Mouse (Mus musculus) urinary bladder, adult 2 months (tissue): Measurements from ENCODE around the gene Rbm20. TPM values are rescaled to one million over a fixed set of nuclear protein-coding genes. Genes with fewer than 3 reads are reported as not detected.

ENCODE experiments used
- DNase-seq: peaks from one replicate; pipeline ENCODE4 v3.0.0; 2022; ENCODE audit warnings: low spot score
- polyA plus RNA-seq: library from polyadenylated mRNA; depleted of rRNA; stranded (reverse); fragments of >200 nt; gene quantifications from 2 replicates; pipeline ENCODE4 v1.2.3, GENCODE M21; 2012

The Rbm20 gene
- polyA plus RNA-seq, 1 experiment: 4.5 TPM

- DNase-seq: no peak
Observed at GRCm38 (mm10) chr19:53754421-53754830, 77.3 kb downstream of the Rbm20 start.

- no peak for DNase-seq
Observed at GRCm38 (mm10) chr19:53755346-53755745, 78.2 kb downstream of the Rbm20 start.

- no peak for DNase-seq
Observed at GRCm38 (mm10) chr19:53757432-53758109, 80.5 kb downstream of the Rbm20 start.

- DNase-seq: no peak
Observed at GRCm38 (mm10) chr19:53758881-53759418, 81.8 kb downstream of the Rbm20 start.

GRCm38 (mm10) chr19:53760125-53761101, 83.3 kb downstream of the Rbm20 start:
- DNase-seq: no peak

DNA sequence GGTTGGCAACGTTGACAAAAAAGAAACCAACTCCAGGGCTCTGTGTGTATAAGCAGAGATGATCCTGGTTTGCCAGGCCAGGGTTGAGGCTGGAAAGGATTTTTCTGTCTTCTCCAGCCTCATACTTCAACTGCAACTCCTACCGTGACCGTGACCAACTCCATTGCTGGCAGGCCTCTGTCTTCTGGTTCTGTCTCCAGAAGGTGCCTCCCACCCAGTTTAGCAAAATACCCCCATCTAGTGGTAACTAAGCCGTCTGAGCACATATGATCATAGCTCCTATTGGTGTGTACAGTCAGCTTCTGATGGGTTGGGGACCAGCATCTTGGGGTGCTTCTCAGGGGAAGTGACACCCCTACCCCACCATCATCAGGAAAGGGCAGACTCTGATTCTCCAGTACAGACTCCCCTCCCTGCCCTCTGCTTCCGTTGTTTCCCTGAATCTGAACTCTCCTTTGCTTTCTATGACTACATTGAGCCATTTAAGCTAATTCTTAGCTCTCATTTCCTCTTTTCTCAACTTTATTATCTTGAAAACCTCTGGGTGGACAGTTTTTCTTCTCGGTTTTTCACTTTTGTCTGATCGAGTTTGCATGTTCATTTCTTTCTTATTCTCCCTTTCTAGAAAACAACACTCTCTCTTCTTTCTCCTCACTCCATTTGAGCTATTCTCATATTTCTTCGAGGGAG, 85.8 kb downstream of the Rbm20 start:
- no peak for DNase-seq

- no peak for DNase-seq
Observed at GRCm38 (mm10) chr19:53764688-53765478, 87.8 kb downstream of the Rbm20 start.

GRCm38 (mm10) chr19:53768478-53768877, 91.4 kb downstream of the Rbm20 start:
- no peak for DNase-seq

DNA sequence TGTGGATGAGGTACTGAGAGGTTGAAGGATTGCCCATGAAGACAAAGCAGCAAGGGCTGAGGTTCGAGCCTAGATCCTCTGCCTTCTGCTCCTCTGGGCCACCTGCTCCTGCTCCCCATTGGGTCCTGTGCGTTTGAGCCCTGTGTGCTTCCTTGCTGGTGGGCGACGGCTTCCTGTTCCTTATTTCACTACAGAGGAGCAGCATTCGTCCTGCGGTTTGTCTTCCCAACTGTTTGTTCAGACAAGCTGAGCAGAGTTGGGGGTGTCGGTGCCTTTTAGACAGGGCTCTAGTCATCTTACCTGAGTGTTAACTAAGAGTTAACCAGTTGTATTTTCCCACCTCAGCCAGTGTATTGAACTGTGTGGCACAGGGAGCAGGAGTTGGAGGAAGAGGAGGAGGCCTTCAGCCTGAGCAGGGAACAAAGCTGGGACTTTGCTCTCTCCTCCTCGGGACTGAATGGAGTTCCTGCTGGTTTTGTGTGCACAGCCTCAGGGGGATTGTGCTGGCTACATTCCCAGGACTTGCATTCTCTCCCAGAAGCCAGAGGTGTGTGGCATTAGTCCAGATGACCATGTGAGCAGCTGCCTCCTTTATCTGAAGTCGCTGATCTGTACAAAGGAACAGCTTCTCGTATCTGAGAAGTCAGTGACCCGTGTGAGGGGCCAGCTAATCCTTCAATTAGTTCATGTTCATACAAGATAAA, 97.0 kb downstream of the Rbm20 start:
- DNase-seq: no peak

GRCm38 (mm10) chr19:53774641-53775350, 97.7 kb downstream of the Rbm20 start:
- DNase-seq: no peak

DNA sequence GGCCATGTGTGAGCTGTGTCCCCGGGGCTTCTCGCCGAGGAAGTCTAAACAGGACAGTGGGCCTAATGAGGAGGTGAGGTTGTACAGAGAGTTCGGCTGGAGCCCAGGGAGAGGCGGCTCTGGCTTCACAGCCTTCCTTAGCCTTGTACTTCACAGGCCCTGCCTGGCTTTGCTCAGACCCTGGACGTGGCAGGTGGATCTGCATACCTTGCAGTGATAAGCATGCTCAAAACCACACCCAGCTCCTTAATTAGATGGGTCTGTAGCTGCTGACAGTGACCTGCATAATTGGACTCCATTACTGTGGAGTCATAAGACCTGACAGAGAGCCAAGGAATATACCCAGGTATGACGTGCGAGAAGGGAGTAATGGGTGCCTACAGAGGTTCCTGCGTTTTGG, 102.3 kb downstream of the Rbm20 start:
- no peak for DNase-seq

DNA sequence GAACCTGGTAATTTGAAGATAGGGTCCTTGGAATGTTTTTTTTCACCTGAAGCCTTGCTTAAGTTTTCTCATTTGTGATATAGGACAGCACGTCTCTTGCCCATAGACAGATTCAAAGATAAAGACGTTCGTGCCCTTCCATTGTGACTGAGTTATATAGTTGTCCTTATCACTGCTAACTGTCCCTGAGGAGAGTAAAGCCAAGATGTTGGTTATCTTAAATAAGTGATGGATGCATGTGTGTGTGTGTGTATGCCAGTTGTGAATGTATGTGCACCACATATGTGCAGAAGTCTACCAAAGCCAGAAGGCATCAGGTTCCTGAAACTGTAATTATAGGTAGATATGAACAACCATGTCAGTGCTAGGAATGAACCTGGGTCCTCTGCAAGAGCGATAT, 102.7 kb downstream of the Rbm20 start:
- no peak for DNase-seq

GRCm38 (mm10) chr19:53780752-53781602, 103.9 kb downstream of the Rbm20 start:
- no peak for DNase-seq

GRCm38 (mm10) chr19:53781826-53782225, 104.7 kb downstream of the Rbm20 start:
- no peak for DNase-seq

GRCm38 (mm10) chr19:53785352-53785751, 108.2 kb downstream of the Rbm20 start:
- DNase-seq: no peak

- DNase-seq: no peak
Observed at GRCm38 (mm10) chr19:53786239-53786638, 109.1 kb downstream of the Rbm20 start.

GRCm38 (mm10) chr19:53786836-53787235, 109.7 kb downstream of the Rbm20 start:
- DNase-seq: no peak

GRCm38 (mm10) chr19:53788621-53789331, 111.7 kb downstream of the Rbm20 start:
- no peak for DNase-seq
